Mouse (Mus musculus) neural tube, embryonic 14.5 days (tissue): Measurements from ENCODE around the gene Igsf10. TPM values are rescaled to one million over a fixed set of nuclear protein-coding genes. Genes with fewer than 3 reads are reported as not detected.

Source experiments
- polyA plus RNA-seq: library from polyadenylated mRNA; unstranded; fragments of >200 nt; fragmentation: Nextera tagmentation; extraction: Ambion mirVana; gene quantifications from 2 replicates; pipeline ENCODE4 v1.2.1, GENCODE M21; 2014

Gene Igsf10
- polyA plus RNA-seq, 1 experiment from 2014 or later = 3.1 TPM

Other genes with a start within 250 kb of the Igsf10 start
- gene Gpr171, start 242.6 kb downstream of the Igsf10 start, polyA plus RNA-seq = 1.8 and 2.0 TPM in 2 replicates
- 5.7 and 6.2 TPM in 2 replicates for gene P2ry14, start 190.8 kb downstream of the Igsf10 start, polyA plus RNA-seq
- gene Gpr87, start 149.3 kb downstream of the Igsf10 start, polyA plus RNA-seq = 0.22 and 0.46 TPM in 2 replicates
- 1.7 and 2.3 TPM in 2 replicates for gene P2ry13, start 133.5 kb downstream of the Igsf10 start, polyA plus RNA-seq
- 10.4 and 11.0 TPM in 2 replicates for gene P2ry12, start 81.5 kb downstream of the Igsf10 start, polyA plus RNA-seq